Mouse (Mus musculus): ENCODE measurements around the gene Vps37c.

Vps37c gene

DNA sequence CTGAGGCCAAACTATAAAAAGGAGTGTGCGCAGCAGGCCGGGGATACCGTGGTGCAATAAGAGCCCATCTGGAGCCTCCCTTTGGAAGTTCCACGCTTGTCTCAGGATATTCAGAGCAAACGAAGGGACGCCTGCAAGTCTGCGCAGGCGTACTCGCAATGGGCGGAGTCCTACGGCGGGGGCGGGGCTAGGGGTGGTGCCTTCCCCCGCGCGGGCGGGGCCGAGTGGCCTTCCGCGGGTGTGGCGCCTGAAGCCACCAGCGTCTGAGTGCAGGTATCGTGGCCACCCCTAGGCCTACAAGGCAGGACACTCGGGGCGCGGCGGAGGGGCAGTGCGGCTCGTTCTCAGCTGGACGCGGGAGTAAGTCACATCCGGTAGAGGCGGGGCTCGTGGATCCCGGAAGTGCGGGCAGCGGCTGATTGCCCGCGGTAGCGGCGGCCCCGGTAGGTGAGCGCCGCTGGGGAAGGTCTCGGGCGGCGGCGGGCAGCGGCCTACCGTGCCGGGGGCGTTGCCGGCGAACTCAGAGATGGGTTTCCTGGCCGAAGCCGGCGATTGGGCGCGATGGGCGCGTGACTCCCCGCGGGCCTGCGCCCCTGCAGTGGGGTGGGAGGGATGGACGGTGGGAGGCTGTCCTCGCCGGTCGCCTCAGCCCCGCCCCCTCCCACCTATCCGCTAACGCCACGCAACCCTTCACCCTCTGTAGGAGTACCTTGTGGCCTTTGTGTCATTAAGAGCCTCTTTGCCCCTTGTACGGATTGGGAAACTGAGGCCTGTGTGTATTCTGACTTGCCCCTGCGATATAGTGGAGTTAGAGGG is at the start of gene Vps37c:
Gene Vps37c (plus strand): TSS at position 199 of the 816 bp plus-strand sequence.
- DNase-seq, result peak; percentile 94

DNA sequence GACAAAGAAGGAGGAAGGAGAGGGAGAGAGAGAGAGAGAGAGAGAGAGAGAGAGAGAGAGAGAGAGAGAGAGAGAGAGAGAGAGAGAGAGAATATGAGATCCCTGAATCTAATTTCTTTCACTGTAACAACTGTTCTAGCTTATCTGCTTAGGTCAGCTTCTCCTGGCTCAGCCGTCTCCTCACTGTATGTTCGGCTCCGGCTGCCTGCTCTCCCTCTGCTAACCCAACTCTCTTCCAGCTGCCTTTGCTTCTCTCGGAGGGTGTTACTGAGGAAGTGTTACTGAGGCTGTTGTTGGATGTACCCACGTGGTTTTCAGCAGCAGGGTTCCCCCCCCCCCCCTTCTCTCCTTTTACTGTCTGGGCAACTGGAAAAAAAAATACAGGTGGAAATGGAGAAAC is 48.5 kb upstream of the Vps37c start:
- DNase-seq, result no peak

DNA sequence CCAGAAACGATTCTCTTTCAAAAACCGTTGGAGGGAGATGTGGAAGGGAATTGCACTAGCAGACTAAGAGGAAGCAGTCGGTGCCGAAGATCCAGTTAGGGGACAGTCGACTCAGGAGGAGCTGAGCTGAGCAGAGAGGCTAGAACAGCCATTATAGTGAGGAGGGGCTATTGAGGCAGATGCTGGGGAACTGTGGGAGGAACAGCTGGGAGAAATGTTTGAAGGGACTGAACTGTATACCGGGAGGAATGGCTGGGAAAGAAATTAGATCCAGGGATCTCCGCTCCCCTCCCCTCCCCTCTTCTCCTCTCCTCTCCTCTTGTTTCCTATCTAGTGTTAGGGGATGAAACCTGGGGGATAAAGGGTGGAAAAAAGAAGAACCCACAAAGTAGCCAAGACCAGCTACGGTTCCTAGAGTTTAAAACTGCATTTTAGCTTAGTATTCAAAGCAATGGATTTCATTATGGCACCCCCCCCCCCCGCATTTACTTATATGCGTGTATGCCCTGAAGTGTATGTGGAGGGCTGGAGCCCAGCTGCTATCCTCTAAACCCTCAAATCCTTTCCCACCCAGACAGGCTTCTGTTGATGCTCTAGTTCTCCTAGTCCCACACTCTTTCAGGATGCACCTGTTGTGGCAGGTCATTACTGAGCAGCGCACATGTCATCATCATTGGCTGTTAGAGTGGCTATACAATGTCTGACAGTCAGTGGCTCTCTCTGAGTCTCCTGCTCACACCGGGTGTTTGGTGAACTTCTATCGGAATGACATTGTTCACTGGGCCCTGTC is 47.8 kb upstream of the Vps37c start:
- DNase-seq, result no peak

DNA sequence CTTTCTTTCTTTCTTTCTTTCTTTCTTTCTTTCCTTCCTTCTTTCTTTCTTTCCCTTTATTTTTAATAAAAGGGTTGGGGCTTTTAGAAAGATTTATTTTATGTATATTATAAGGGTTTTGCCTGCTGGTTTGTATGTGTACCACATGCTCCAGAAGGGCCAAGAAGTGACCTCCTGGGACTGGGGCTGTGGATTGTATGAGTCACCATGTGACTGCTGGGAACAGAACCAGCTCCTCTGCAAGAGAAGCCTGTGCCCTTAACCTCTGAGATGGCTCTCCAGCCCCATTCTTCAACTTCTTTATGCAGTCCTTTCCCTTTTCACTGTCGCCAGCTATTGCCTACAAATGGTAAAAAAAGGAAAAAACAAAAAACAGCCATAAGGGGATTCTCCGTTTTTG is 42.9 kb upstream of the Vps37c start:
- no peak for DNase-seq

DNA sequence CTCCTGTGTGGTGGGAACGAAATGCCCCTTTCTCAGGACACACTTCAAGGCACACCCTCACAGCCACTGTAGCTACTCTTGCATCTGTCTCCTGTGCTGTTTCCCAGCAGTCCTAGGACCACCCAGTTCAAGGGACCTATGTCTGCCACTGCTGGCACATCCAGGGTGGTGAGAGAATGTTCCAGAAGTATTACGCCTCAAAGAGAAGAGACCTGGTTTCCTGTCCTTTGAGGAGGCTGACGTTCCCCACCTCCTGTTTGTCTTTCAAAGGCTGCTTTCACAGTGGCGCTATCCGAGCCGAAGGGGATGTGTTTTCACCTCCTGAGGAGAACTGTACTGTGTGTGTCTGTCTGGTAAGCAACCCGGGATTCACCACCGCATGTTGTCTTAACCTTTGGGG is 40.4 kb upstream of the Vps37c start:
- no peak for DNase-seq

DNA sequence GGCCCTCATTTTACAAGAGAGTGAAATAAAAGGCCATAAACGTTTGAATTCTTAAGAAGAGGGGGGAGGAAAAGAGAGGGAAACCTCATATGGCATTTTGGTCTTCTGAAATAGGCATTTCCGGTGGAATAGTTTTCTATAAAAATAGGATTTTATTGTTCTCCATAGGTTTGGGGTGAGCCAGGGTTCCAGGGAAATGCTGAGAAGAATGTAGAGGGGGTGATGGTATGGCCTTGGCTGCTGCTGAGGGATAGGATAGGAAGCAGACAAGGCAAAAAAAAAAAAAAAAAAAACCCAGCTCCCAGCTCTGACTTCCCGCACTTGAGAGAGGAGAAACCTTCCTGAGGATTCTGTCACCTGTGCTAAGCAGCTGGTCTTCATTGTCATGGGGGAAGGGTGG is 32.5 kb upstream of the Vps37c start:
- DNase-seq, result no peak

DNA sequence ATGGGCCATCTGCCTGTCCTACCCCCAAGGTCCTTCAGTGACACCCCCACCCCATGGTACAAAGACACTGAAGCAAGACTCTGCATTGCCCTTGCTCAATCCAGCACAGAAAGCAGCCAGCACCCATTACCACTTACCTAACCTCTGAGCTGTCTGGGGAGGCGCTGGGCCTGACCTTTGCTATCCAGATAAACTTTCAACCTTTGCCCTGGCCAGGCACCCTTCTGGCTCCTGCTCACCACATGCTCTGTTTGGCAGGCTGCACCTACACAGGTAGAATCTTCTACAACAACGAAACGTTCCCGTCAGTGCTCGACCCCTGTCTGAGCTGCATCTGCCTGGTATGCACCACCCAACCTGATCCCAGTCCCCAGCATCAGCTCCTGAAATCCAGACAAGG is 30.8 kb upstream of the Vps37c start:
- no peak for DNase-seq

DNA sequence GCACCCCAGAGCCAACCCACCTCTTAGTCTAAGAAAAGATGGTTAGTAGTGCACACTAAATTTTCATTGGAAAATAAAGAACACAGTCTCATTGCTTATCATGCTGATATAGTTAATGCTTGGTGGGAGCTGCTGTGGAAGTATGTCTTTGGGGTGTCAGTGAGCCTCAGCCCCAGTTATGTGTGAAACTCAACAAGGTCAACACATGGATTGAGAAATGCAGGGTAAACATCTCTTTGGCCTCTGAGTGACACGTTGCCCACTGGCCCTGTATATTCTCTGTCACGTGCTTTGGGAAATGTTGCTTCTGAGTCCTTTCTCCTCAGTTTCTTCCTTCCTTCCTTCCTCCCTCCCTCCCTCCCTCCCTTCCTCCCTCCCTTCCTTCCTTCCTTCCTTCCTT is 30.1 kb upstream of the Vps37c start:
- no peak for DNase-seq

DNA sequence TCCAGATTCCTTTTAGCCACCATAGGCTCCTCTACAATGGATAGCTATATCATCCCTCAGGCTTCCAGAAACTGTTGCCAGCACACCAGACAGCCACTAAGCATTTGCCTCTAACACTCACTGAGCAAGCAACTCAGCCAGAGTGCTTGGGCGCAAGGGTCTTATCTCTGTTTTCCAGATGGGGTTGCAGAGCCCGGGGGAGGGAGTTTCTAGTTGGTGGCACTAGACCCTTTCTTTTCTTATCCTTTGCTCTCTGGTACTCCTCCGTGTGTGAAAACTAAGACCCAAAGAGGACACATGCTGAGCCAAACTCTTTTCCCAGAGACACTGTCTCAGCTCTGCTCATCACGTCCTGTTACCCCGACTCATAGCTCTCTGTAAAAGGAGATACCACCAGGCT is 27.2 kb upstream of the Vps37c start:
- no peak for DNase-seq

DNA sequence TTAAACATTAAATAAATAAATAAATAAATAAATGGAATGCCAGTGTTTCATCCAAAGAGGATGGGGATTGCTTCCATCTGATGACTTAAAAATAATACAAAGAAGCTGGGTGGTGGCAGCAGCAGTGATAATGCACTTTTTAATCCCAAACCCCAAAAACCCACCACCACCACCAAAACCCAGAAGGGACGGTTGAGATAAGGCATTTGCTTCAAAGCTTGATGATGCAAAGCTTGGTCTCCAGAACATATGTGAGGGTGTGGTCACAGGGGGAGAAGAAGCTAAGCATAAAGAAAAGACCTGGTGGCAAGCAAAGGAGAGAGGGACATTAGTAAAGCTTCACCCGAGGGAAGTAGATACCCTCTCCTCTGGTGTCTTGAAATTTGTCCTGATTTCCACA is 26.6 kb upstream of the Vps37c start:
- DNase-seq, result no peak

DNA sequence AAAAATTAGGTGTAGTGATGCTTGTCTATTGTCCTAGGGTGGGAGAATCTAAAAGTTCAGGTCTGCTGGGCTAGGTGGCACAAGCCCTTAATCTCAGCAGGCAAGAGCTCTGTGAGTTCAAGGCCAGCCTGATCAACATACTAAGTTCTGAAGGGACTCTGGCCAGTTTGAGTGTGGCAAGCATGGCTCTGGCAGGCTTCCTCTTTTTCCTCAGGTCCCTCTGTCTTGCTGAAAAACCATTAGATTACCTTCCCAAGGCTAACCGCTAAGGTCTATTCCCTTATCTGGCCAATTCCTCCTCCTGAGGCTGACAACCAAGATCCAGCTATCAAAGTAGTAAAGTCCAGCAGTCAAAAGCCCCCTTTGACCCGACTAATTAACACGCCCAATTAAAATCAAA is 25.9 kb upstream of the Vps37c start:
- no peak for DNase-seq

DNA sequence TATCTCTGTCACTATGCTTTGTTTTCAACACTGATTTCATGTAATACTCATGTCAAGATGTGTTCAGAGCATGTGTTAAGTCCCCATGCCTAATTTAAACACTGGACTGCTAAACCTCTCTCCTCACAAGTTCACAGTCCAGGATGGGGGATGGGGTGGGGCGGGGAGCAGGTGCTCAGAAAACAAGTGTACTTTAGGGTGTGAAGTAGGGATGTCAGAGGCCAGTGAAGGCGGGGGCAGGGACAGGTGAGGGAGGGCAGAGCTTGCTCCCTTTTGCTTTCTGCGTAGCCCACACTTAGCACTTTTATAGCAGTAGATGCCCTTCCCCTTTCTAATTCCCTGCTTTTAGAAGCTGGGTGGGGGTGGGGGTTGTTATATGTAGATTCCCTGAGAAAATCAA is 23.4 kb upstream of the Vps37c start:
- no peak for DNase-seq

DNA sequence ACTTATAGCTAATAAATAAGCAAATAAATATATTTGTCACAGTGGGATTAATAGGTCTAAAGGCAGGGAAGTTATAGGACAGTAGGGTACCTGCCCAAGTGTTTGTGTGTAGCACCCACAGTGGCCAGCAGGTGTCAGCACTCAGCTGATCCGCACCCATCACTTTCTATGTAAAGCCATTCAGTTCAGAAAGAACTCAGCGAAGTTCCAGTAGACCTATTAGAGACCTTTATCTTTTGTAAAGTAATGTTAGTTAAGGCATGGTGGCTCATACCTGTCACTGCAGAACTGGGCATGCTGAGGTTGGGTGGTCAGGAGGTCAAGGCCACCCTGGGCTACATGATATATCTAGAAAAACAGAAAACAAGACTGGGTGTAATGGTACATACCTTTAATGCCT is 23.0 kb upstream of the Vps37c start:
- peak; percentile 72 for DNase-seq

DNA sequence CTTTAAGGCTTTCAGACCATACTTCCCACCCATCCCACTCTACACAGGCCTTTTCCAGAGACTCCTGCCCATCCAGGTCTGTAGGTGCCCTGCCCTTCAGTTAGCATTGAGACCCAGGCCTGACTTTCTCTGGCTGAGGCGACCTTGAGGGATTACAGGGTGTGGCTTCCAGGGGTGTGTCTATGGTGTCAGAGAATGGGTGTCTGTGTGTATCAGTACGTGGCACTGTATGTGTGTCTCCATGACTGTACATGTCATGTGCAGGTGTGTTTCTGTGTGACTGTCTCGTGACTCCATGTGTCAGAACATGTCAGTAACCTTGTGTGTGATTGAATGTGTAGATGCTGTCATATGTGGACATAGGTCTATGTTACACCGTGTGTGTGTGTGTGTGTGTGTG is 17.2 kb upstream of the Vps37c start:
- no peak for DNase-seq

DNA sequence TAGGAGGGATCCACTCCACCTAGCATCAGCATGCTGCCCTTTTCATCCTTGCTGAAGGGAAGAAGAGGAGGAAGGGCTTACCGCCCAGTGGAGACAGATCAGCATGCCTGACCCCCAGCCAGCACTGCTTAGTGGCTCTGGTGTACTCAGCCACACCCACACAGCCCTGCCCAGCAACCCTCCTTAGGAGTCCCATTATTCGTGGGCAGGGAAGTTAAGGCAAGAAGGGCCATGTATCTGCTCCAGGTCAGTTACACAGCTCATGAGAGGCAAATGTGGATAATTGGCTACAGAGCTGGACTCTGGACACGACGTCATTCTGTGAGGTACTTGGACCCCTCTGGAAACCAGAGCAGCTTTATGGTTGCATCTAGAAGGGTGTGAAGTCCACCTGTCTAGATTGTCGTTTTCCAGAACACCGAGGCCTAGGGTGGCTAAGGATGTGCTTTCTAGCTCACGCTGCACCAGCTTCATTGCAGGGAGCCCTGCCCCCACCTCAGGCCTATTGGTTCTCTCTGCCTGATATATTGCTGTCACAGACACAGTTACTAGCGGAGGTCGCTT is 16.6 kb upstream of the Vps37c start:
- DNase-seq, result no peak

DNA sequence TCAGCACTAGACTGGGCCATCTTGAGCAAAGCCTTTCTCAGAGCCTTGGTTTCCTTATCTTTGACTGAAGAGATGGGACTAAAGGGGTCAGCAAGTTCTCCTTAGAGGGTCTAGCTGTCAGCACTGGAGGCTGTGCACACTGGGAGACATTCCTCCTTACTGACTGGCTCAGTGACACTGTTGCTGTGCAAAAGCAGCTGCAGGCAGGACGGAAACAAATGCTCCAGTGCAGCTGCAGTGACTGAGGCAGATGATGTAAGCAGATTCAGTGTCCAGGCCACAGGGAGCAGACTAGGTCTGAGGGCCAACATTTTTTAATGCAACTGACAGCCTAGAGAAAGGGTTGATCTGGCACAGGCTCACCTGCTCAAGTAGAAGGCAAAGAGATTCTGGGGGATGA is 15.3 kb upstream of the Vps37c start:
- DNase-seq, result no peak

DNA sequence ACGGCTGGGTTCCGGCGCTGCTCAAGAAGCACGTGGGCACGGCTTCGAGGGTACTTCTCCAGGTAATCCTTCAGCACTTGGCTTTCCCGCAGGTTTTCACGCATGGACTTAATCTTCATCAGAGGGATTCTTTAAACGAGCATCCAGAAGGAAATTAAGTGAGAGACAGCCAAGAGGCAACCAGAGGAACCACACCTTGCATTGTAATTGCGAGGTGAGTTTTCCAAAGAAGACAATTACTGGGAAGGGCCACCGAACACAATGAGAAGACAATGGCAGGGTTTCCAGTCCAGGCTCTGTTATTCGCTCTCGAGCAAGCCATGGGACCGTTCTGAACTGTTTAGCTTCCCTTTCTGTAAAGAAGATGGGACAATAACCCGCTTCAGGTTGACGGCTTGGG is 11.9 kb upstream of the Vps37c start:
- no peak for DNase-seq

DNA sequence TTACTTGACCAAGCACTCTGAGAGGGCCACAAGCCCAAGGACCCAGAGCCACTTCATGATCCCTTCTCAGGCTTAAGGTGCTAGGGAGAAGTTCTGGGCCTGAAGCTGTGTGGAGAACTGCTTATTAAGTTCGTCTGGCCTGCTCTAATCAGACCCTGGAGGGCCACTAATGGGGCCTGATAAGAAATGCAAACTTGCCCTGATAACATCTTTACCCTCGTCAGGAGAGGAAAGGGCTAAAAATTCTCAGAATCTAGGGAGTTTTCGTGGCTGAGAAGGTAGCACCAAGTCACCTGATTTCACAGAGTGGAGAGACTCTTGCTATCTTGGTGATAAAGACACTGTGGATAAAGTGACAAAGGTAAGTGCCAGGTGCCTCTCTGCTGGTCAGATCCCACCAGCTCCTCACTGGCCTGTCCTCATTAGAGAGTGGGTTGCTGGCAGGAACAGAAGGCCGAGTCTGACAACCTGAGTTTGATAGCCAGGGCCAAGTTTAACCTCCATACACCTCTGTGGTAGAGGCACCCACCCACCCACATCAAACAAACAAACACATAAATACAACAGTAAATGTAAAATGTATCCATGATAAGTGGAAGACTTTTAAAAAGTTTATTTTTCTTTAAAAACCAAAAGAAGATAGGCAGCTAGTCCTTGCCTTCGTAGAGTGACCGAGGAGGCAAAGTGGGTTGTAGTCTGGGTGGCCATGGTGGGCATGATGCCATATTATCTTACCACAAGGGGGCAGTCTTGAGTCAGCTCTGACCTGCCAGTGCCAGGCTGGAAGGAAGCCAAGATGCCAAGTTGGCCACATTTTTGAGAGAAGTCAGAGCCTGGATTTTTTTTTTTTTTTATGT is 10.4 kb upstream of the Vps37c start, which contains the start of gene Pga5:
Gene Pga5 (minus strand): TSS at position 157 of the 857 bp plus-strand sequence.
- DNase-seq, result peak; percentile 92

DNA sequence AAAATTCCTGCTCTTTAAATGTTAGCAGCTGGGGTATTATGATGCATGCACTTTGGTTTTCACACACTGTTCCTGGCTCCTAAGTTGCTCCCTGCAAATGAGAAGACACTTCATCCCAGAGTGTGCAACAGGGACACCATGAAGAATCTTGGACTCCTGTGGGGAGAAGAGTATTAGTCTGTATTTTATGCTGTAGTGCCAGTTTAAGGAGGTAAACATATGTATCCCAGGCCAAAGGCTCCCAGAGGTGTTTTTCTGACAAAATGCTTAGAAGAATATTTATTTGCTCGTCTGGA is 9.8 kb upstream of the Vps37c start:
- DNase-seq, result no peak

DNA sequence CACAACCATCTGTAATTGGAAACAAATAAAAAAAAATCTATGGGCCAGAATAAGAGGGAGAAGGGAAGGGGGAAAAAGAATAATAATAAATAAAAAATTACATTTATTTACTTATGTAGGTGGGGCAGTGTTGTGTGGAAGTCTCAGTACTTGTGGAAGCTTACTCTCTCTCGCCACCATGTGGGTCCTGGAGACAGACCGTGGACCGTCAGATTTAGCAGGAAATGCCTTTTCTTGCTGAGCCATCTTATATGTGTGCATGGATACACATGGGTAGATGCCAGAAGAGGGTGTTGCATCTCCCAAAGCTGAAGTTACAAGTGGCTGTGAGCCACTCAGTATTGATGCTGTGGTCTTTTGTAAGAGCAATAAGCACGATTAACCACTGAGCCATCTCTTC is 7.0 kb upstream of the Vps37c start:
- no peak for DNase-seq

DNA sequence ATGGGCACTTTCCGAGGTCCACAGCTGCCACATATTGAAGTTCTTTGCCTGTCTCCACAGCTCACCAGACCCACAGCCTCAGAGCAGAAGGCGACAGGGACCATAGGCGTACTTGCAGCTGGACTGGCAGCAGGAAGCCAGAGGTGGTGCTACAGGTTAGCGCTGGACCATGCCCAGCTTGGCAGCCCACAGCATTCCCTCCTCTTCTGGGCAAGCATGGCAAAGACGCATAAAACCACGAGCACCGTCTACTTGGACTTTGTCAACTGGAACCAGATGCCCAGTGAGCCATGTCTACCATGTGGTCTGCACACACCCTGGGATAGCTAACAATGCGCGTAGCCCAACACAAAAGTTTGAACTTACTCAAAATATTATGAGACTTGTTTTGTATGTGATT is 3.5 kb upstream of the Vps37c start:
- DNase-seq, result no peak

DNA sequence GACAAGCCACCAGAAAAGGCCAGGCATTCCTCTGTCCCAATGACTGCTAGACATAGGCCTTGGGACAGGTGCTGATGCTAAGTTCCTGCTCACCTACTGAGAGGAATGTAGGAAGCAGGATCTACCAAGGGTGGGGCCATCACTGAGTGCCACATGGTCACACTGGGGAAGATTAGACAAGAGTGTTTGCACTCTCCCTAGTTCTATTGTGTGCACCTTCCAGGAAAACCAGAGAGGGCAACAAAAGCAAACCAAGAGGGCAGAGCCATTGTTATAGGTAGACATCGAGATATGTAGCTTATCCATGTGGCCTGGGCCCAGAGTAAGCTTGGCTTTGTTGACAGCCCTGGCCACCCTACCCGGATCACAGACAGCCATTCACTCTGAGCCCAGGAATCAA is 2.8 kb upstream of the Vps37c start:
- DNase-seq, result no peak

DNA sequence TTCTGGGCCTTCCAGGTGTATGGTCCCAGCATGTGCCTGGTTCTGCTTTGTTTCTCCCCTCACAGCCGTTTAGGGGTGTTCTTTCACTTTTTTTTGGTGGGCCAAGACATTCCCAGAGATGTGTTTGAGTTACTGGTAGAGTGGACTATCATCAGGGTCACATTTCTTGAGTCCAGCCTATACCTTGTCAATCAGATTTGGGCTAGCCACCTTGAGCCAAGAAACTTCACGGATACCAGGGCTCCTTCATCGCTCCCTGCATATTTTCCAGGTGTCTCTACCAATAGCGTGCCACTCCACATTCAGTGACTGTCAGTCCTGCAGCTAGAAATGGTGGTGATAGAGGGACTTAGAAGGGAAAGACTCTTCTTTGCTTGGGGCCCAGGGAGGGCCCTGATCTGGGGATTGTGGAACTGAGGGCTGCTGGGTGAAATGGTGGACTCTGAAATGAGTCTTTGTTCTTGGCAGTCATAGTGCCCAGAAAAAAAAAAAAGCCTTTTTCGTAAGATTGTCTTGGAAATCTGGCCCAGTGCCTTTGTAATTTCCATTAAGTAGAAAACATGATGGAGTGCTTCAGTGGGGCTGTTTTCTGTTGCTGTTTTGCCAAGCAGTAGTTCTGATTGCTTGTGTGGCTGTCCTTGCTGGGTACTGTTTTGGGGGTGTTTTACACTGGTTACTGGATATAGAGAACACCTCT is 1.1 kb downstream of the Vps37c start:
- DNase-seq, result peak; percentile 59
